Mouse (Mus musculus) cerebellum, postnatal 10 days (tissue): Measurements from ENCODE around the gene Minpp1.
"Not testable (repeated sequence)": the region's sequence is repeated elsewhere in the genome, so short reads cannot be mapped to it uniquely, and the experiment has no call there.

Experiments used
- DNase-seq, 2 experiments: peaks; one replicate each; pipeline ENCODE4 v3.0.0; 2021; ENCODE audit warnings: mixed read lengths in 2 of 2

Gene Minpp1

DNA sequence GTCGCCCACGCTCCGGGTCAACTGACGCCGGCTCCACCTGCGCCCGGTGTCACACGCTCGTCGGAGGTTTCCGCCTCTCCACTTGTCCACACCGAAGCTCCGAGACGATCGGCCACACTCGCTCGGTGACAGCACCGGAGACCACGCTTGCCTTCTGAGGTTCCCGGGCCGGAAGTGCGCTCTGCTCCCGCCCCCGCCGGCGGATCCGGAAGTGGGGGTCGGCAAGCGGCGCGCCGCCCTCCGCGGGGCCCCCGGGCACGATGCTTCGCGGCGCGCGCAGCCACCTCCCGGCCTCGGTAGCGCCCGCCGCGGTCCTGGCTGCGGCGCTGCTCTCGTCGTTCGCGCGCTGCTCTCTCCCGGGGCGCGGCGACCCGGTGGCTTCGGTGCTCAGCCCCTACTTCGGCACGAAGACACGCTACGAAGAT is at the start of gene Minpp1:
Minpp1 (plus strand) TSS at position 89 of the 425 bp plus-strand sequence.
- DNase-seq, result peak; percentile 92 to 94

DNA sequence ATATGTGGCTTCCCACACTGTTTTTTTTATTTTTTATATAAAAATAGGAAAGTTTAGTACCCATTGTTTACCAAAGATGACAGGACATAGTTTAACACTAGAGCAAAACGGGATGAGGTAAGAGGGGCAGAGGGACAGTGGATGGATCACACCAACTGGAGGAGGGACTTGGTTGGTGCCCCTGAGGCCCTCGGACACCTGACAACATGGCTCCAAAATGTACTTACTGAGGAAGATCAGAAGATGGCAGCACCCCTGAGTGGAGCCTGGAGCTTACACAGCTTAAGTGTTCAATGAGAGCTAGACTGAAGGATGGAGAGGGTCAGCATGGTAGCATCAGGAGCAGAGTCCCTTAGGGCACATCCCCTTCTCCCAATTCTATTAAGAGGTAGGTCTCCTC is 46.2 kb upstream of the Minpp1 start:
- no peak for DNase-seq

GRCm38 (mm10) chr19:32441568-32441967 is 44.0 kb upstream of the Minpp1 start:
- peak; percentile 22 to 36 for DNase-seq

- DNase-seq, result no peak
Observed at GRCm38 (mm10) chr19:32448931-32449330, 36.6 kb upstream of the Minpp1 start.

GRCm38 (mm10) chr19:32452231-32452630 is 33.3 kb upstream of the Minpp1 start:
- DNase-seq, result no peak

- DNase-seq, result no peak
Observed at GRCm38 (mm10) chr19:32456744-32457143, 28.8 kb upstream of the Minpp1 start.

DNA sequence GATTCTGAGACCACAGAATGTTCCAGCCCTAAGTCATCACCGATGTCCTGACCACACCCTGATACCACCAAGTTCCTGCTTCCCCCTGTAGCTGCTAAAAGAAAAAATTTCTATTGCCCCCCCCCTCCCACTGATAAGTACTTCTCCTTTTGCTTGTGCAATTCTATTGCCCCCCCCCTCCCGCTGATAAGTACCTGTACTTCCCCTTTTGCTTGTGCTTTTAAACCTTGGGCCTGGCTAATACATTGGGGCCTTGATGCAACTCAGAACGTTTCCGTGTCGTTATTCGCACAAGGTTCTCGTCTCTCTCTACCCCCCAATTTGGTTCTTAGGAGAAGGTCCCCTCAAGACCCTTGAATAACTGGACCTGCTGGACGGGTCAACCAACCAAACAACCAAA is 27.9 kb upstream of the Minpp1 start:
- DNase-seq, result not testable (repeated sequence)

DNA sequence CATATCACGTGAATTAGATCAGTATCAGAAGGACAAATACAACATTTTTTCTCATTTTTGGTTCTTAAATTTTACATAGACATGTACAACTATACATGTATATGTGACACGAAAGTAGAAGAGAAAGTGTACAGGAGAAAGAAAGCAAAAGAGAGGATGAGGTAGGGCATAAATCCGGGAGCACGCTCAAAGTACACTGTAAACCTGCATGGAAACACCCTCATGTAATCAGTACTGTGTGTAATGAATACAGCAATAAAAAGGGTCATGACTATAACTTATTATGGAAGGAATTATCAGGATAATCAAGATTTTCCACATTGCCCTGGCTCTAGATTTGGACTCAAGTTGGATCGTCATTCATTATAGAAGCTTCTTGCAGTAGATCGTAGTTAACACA is 22.5 kb upstream of the Minpp1 start:
- no peak for DNase-seq

DNA sequence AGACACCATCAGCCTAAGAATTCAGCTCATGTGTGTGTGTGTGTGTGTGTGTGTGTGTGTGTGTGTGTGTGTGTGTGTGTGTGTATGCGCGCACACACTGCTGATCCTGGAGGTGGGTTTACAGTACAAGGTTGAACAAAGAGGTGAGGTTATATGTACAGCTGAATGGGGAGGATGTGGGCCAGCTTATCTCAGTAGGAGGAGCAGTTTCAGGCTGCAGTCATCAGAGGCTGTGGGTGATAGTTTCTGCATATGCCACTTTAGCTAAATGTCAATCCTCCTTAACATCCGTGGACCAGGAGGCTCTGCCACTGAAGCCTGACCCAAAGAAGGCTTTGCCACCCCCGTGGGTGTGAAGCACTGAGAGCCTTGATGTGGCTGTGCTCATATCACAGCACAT is 20.3 kb upstream of the Minpp1 start:
- DNase-seq, result no peak

GRCm38 (mm10) chr19:32466478-32466877 is 19.1 kb upstream of the Minpp1 start, which contains the start of gene Rpl9-ps6:
TSS of gene Rpl9-ps6 (minus strand) at chr19:32466578.
- DNase-seq, result no peak

DNA sequence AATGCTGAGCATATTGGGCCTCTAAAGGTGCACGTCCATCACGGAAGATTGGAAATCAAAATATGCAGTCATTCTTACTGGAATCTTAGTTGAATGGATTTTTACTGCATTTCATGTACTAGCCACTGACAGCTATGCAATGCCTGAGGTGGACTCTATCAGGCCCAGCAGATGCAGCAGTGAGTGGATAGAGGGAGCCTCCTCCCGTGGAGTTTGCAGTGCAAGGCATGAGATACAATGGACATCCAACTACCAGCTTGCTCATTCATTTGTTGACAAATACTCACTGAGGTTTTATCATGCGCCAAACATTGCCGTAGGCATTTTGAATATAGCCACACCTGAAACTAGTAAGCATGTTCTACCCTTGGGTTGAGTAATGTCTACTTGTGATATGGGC is 18.2 kb upstream of the Minpp1 start:
- DNase-seq, result no peak

DNA sequence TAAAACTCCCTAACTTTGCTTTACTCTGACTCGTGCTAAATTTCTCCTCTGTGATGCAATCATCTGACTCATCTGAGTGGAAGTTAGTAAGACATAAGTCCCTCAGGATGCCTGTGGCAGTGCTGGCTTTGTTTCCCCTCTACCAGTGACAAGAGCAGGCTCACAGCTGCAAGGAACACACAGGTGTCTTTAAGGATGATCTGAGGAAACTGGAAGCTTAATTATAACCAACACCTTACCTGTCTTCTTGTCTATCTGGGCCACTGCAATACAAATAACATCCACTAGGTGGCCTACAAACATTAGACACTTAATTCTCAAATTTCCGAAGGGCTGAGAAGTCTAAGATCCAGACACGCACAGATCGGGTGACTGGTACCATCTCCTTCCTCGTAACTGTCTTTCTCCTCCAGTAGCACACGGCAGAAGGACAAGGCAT is 15.5 kb upstream of the Minpp1 start:
- peak; percentile 72 to 82 for DNase-seq

DNA sequence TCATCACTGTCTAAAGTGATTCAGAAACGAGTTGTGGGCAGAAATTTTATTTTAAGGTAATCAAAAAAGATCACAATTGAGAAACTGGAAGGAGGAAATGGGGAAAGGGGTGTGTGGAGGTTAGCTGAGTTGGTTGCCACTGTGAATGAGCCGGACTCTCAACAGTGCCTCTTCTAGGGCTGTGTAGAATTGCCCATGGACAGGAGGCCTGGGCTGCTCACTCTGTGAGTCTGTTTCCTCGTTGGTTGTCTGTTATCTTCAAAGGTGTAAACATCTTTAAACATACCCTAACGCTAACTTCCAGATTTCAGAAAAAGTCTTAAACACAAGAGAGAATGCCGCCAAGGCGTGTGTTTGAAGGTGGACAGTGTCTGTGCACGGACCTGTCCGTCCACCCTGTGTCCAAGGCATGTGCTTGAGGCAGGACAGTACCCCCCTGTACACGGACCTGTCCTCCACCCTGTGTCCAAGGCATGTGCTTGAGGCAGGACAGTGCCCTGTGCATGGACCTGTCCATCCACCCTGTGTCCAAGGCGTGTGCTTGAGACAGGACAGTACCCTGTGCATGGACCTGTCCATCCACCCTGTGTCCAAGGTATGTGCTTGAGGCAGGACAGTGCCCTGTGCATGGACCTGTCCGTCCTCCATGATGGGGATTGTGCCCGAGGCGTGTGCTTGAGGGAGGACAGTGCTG is 14.9 kb upstream of the Minpp1 start:
- no peak for DNase-seq

DNA sequence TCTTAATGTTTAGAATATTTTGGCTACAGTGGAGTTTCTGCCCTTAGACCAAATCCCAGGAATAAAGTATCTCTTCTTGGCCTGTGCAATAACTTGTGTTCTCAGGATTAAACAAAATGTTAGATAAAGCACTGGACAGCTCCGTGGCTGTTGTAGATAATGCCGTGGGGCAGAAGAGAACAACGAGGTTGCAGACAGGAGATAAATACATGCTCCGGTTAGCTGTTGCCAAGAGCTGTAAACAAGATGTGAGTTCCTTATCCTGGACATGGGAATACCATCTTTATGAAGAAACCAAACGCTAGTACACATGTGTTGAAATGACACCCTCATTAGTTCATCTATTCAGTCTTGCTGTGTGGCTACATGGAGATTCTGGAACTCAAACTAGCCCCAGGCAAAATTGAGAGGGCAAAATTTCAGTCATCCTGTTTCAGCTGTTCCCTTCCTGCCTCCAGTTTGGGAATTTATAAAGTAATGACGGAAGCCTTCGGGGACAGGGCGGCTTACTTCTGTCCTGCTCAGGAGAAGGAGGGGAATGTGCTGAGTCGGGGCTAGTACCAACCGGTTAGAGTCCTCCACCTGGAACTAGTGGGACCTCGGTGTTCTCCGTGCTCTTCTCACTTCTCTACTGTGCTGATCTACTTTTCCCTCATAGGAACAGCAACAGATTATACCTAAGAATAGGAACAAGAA is 9.4 kb upstream of the Minpp1 start:
- DNase-seq, result no peak

- DNase-seq, result no peak
Observed at GRCm38 (mm10) chr19:32476712-32477052, 8.9 kb upstream of the Minpp1 start.

GRCm38 (mm10) chr19:32480255-32480654 is 5.3 kb upstream of the Minpp1 start:
- no peak for DNase-seq

GRCm38 (mm10) chr19:32480791-32481442 is 4.7 kb upstream of the Minpp1 start:
- no peak for DNase-seq

- DNase-seq, result no peak
Observed at GRCm38 (mm10) chr19:32481511-32481910, 4.1 kb upstream of the Minpp1 start.

- no peak for DNase-seq
Observed at GRCm38 (mm10) chr19:32484941-32485660, 468 bp upstream of the Minpp1 start.

GRCm38 (mm10) chr19:32486106-32486724 is 646 bp downstream of the Minpp1 start:
- peak; percentile 63 to 65 for DNase-seq

- no peak for DNase-seq
Observed at GRCm38 (mm10) chr19:32487595-32488255, 2.2 kb downstream of the Minpp1 start.
